Mouse (Mus musculus) megakaryocyte, adult 5-6 weeks (primary cell): ENCODE data around the gene Mon2. TPM values are rescaled to one million over a fixed set of nuclear protein-coding genes. Genes with fewer than 3 reads are reported as not detected.
A peak's percentile ranks its signal among the peaks of the same experiment; 100 is the strongest.
"Not testable (repeated sequence)": the region's sequence is repeated elsewhere in the genome, so short reads cannot be mapped to it uniquely, and the experiment has no call there.

Source experiments
- ATAC-seq: 2 replicates; pipeline ENCODE4 v1.8.0; 2016; ENCODE audit warnings: mild to moderate bottlenecking, inconsistent platforms; ENCODE audit not compliant: poor library complexity, severe bottlenecking
- total RNA-seq, 2 experiments: library from RNA; stranded (forward) in 1 of 2; stranded (reverse) in 1 of 2; fragments of 153-499, 151-499 nt in 1 of 2; fragments of 221-1000, 200-1000 nt in 1 of 2; gene quantifications; 2 replicates each; pipeline versions ENCODE4 v1.2.3 to v1.2.4; 2015 to 2017

The Mon2 gene
- total RNA-seq, 2 experiments from 2014 or later = 36.0 to 42.9 TPM

DNA sequence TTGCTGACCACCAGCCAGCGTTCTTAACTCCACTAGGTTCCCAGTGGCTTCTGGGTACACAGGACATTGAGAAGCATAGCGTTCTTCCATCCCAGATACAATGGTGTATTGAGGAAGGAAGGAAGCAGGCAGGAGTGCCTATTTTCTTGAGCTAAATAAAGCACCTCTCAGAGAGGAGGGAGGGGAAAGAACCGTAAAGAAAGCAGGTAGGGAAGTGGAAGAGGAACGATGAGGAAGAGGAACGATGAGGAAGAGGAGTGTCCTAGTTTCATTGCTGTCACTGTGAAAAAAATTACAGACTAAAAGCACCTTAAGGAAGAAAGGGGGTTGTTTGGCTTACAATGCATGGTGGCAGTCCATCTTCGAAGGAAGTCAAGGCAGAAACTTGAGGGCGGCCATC lies 106.1 kb downstream of the Mon2 start:
- peak; percentile 83 for ATAC-seq

DNA sequence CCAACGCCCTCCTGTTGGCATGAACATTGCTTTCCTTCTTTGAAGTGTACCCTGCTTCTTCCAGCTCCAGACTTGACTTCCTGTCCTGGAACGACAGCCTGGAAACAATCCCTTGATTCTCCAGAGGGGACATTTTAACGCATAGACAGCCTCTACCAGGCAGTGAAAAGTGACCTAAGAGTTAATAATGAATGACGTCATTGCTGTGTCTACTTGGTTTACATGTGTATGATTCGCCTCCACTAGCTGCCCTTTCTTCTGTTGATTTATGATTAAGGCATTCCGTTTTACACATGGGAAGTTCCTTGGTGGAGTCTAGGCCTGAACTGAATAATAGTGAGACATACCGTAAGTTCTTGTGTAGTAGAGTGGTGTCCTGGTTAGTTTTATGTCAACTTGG lies 109.9 kb downstream of the Mon2 start:
- ATAC-seq = no peak

DNA sequence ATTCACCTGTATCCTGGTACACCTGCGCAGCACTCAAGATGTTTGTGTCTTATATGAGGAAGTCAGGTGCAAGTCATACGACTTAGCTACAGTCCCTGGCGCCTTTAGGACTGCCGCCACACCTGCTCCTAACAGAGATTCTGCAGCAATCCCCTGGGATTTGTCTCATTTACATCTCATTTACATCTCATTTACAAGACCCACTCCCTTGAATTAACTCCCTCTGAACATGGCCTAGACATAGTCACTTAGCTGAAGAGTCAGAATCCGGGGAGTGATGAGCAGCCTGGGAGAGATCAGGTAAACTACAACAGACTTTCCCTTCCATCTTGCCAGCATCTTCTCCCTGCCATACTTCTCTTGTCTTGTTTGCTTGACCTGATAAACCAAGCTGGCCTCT lies 110.7 kb downstream of the Mon2 start:
- ATAC-seq = not testable (repeated sequence)

DNA sequence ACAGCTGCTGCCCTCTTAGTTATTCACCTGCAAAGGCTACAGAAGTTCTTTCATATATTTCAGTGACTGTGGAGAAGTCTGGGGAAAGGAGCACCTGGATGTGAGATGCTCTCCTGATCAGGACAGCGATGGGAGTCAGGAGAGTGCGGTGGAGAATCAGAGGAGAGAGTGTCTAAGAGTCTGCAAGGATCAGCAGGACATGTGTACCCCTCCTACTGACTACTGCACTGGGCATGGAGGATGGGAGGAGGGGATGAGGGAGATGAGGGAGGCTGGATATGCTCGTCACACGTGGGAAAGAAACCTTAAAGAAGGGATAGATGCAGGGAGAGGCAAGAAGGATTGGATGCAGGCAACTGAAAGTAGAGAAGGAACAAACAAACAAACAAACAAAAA lies 112.1 kb downstream of the Mon2 start:
- no peak for ATAC-seq

DNA sequence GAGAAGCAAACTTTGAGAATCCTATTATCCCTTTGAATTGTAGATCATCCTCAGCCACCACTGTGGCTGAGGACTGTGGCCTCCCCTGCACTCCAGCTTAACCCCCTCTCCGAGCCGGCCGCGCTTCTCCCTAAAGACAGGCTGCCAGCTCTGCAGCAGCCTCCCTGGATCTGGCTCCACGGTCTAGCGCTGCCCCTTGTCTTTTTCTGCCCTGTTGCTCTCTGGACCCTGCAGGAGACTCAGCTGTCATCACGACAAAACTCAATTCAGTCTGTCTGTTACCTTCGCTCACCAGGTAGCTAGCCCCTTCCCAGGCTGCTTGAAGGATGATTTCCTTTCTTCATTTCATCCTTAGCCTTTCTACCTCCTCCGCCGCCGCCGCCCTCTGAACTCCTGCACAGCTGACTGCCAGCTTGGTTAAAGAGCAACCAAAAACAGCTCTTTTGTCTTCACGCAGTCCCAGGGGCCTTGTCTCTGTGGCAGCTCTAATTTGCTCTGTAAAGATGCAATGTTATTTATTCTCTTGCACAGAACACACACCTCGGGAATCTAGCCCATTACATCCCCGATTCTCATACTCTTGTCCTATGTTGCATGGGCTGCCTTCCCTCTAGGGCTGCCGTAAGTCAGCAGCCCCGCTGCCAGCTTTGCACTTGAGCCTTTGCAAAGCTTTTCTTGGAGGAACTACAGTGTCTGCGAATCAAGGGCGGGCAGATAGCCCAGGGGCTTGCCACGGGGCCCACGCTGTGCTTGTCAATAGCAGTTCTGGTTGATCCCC lies 112.7 kb downstream of the Mon2 start:
- ATAC-seq = no peak

DNA sequence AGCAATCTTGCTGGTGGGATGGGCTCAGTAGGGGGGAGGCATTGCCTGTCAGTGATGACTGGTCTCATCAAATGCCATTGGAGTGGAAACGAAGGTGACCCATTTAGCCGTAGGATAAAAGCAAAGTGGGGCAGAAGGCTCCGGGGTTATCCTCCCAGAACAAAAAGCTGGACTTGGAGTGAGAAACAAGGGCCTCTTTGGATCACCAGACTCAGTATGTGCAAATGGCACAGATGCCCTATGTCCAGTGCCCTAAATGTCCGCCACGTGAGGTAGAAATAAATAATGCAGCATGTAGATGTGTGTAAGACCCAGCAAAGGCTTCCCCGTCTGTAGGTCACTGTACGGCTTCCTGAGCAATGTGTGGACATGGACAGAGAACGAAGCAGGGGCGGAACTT lies 113.7 kb downstream of the Mon2 start:
- ATAC-seq = no peak

DNA sequence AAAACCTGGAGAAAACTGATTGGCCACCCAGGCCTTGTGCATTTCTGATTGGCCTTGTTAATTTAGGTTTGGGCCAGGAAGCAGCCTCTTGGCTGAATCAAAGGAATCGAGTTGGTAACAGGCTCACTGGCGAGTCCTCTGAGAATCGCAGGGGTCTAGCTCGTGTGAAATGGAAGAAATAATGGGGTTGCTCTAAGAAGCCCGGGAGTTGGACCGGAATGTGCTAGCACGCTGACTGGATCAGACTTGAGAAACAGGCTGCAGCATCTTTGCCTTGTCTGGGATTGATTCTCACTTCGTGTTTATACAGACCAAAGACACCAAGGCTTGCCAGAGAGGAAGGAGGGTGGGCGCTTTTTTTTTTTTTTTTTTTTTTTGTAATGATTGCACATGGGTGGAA lies 114.8 kb downstream of the Mon2 start:
- ATAC-seq = no peak

DNA sequence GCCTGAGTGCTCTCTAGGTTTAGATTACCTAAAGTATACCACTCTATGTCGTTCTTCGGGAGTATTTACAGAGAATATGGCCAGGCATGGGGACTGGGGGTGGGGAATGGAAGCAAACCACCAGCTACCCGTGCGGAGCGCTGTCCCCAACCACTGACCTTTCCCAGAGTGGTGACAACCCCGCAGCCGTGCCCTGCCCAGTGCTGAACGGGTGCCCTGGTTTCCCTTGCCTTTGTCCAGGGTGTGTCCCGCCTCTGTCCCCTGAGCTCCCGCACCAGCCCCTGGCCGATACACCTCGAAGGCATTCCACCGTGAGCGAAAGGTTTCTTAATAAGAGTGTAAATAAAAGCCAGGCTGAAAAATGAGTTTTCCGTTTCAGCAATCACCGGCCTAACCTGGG lies 115.6 kb downstream of the Mon2 start:
- ATAC-seq = no peak

DNA sequence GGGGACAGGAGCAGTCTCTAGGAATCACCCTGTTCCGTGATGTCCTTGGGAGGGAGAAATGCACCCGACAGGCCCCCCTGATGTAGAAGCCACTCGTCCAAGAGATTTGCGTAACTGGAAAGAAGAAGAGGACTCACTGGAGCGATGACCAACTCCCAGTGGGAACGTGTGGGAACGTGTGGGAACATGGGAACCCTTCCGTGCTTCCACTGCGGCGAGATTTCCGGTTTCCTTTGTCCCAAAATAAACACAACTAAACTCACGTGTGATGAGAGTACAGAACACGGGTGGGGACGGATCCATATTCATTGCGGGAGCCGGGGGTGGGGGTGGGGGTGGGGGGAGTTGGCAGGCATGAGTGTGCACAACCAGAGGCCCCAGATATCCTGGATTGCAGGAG lies 116.1 kb downstream of the Mon2 start:
- no peak for ATAC-seq

DNA sequence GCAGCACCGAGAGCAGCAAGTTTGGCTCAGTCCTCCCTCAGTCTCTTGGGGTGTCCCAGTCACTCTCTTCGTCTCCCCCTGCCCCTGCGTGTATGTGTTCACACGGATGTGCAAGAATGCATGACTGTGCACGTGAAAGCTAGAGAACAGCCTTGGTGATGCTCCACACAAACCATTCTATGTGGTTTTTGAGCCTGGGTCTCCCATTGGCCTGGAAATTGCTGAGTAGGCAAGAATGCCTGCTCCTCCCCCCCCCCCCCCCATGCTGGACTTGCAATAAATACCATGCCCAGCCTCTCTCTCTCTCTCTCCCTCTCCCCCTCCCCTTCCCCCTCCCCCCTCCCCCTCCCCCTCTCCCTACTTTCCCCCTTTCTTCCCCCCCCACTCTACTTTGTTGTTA lies 117.6 kb downstream of the Mon2 start:
- ATAC-seq = no peak

DNA sequence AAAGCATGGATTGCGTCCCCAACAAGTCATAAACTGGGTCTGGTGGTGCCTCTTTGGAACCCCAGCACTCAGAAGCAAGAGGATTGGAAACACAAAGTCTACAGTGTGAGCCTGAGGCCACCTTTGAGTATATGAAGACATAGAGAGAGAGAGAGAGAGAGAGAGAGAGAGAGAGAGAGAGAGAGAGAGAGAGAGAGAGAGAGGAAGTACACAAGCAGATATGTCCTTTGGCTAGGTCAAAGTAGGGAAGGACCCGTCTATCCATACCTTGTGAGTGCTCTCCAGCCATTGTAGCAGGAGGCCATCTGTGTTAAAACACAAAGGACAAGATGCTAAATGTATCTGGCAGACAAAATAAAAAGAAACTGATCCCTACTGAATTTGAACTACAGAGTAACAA lies 118.4 kb downstream of the Mon2 start:
- no peak for ATAC-seq

DNA sequence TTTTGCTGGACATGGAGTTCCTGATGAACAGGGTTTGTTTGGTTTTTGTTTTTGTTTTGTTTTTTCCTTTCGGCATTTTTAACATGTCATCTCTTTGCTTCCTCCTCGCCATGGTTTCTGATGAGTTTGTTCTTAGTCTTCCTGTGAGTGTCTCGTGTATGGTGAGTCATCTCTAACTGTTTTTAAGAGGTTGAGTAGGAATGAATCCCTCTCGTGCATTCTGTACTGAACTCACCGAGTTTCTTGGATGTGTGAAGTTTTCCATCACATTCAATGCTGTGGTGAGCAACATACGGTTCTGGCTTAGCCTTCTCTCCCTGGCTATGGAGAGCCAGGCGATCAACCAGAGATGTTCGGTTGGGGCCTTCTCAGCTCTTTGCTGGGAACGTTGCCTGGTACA lies 122.7 kb downstream of the Mon2 start:
- no peak for ATAC-seq

DNA sequence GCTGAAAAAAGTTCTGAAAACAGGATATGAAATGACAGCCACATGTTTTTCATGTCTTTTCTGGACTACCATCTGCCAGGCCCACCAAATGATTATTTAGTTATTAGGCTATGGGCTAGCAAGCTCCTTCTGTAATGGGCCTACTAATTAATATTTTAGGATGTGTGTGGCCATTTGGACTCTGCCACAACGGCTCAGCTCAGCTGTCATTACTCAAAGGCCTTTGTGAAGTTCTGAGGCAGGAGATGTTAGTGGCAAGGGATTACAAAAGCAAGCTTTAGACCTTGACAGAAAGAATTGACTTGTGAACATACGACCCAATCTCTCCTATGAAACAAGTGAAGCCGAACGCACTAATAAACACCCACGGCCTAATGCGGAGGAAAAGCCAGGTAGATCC lies 125.3 kb downstream of the Mon2 start:
- no peak for ATAC-seq

DNA sequence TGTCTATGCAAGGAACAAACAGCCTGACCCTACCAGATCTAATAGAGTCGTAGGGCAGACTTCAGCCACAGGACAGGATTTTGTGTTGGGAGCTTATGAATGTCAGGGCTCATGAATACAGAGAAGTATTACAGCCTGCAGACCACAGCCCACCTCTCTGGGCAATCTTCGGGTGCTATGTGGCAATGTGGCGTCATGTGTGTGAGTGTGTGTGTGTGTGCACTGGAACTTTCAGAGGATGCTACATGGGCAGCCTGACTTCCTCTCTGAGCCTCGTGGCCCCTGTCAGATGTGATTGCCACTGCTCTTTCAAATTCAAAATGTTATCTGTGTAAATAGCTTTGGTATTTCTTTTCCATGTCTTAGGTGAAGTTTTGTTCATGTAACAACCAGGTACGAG lies 131.4 kb downstream of the Mon2 start:
- peak; percentile 62 for ATAC-seq

DNA sequence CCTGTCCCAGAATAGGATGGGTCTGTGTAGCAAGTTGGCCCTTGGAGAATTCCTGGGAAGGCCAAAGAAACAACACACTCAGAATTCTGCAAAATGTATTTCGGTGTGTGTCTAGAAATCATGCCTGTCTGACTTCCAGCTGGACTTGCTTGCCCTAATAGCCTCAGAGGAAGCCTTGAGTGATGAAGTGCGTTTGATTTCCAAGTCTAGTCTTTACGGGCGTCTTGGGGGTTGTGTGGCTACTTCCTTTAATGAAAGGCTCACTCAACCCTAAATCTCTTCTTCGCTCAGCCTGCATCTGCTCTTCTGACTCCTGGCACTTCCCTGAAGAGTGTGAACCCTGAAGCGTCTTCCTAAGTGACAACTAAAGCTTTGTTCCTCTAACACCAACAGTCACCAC lies 132.5 kb downstream of the Mon2 start:
- ATAC-seq = no peak

DNA sequence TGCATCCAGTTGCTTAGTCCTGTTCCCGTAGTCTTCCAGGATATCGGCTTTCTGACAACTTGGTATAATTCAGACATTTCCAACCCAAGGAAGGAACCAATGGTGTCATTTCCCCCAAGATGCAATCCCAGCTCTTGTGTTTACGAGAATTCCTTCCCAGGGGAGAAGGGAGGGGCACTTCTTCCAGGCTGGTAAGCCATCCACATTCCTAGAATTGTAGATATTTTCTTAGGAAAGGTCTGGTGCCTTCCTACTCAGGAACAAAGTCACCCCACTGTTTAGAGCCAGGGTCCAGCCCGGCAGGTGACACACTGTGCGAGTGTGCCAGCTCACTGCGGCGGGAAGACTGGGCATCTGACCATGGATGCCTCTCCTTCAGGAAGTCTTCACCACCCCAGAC lies 133.5 kb downstream of the Mon2 start:
- ATAC-seq = no peak

Other genes with a start within 250 kb of the Mon2 start
- 109 and 115 TPM in 2 replicates for gene Usp15, start 120.5 kb upstream of the Mon2 start, total RNA-seq (2015)
- gene Usp15, start 120.5 kb upstream of the Mon2 start, total RNA-seq (2017) = 170 and 180 TPM in 2 replicates
- gene Fam19a2, start 187.5 kb upstream of the Mon2 start, total RNA-seq (2015) = not detected in 2 replicates
- gene Fam19a2, start 187.5 kb upstream of the Mon2 start, total RNA-seq (2017) = not detected in 2 replicates